Mouse (Mus musculus) activated CD4-positive, CD25-positive, alpha-beta regulatory T cell, adult 4 months (primary cell): ENCODE data around the gene Notch1. TPM values are rescaled to one million over a fixed set of nuclear protein-coding genes. Genes with fewer than 3 reads are reported as not detected.

Experiments
- ATAC-seq: one replicate; pipeline ENCODE4 v1.8.0; 2017
- polyA plus RNA-seq, 2 experiments: library from polyadenylated mRNA; unstranded; fragments of 100-300 nt; shearing (Covaris generic); gene quantifications; one replicate each; pipeline ENCODE4 v1.2.1; 2017

Gene Notch1
- polyA plus RNA-seq, 2 experiments from 2014 or later: 22.2 to 28.7 TPM

GRCm38 (mm10) chr2:26498694-26499093 lies 17.8 kb downstream of the Notch1 start:
- ATAC-seq: no peak

- peak; percentile 8 for ATAC-seq
These were observed 18.5 kb downstream of the Notch1 start for GRCm38 (mm10) chr2:26497861-26498533.

GRCm38 (mm10) chr2:26496451-26496850 lies 20.0 kb downstream of the Notch1 start:
- ATAC-seq: no peak

GRCm38 (mm10) chr2:26495701-26496100 lies 20.8 kb downstream of the Notch1 start:
- ATAC-seq: no peak

- no peak for ATAC-seq
These were observed 21.5 kb downstream of the Notch1 start for GRCm38 (mm10) chr2:26494991-26495390.

GRCm38 (mm10) chr2:26494396-26494795 lies 22.1 kb downstream of the Notch1 start:
- no peak for ATAC-seq

GRCm38 (mm10) chr2:26493021-26493781 lies 23.3 kb downstream of the Notch1 start:
- peak; percentile 69 for ATAC-seq

- ATAC-seq: no peak
These were observed 25.6 kb downstream of the Notch1 start for GRCm38 (mm10) chr2:26490760-26491301.

GRCm38 (mm10) chr2:26488535-26489135 lies 27.8 kb downstream of the Notch1 start:
- ATAC-seq: no peak

GRCm38 (mm10) chr2:26487322-26488021 lies 29.0 kb downstream of the Notch1 start:
- ATAC-seq: no peak

GRCm38 (mm10) chr2:26486835-26487321 lies 29.6 kb downstream of the Notch1 start:
- no peak for ATAC-seq

GRCm38 (mm10) chr2:26486264-26486810 lies 30.1 kb downstream of the Notch1 start:
- ATAC-seq: no peak

GRCm38 (mm10) chr2:26485710-26486109 lies 30.8 kb downstream of the Notch1 start:
- no peak for ATAC-seq

- no peak for ATAC-seq
These were observed 31.2 kb downstream of the Notch1 start for GRCm38 (mm10) chr2:26485278-26485677.

GRCm38 (mm10) chr2:26484169-26484568 lies 32.3 kb downstream of the Notch1 start:
- no peak for ATAC-seq

GRCm38 (mm10) chr2:26483230-26483869 lies 33.1 kb downstream of the Notch1 start:
- ATAC-seq: peak; percentile 76

GRCm38 (mm10) chr2:26482824-26483223 lies 33.6 kb downstream of the Notch1 start:
- ATAC-seq: no peak

GRCm38 (mm10) chr2:26481724-26482495 lies 34.6 kb downstream of the Notch1 start:
- ATAC-seq: no peak

- ATAC-seq: no peak
These were observed 35.6 kb downstream of the Notch1 start for GRCm38 (mm10) chr2:26480911-26481310.

- ATAC-seq: no peak
These were observed 37.7 kb downstream of the Notch1 start for GRCm38 (mm10) chr2:26478685-26479205.

GRCm38 (mm10) chr2:26477911-26478310 lies 38.6 kb downstream of the Notch1 start:
- no peak for ATAC-seq
